Mouse (Mus musculus) activated CD4-positive, CD25-positive, alpha-beta regulatory T cell, adult 4 months (primary cell): ENCODE results near the gene Cd86. TPM values are rescaled to one million over a fixed set of nuclear protein-coding genes. Genes with fewer than 3 reads are reported as not detected.

Experiments used
- ATAC-seq: one replicate; pipeline ENCODE4 v1.8.0; 2017
- polyA plus RNA-seq, 2 experiments: library from polyadenylated mRNA; unstranded; fragments of 100-300 nt; shearing (Covaris generic); gene quantifications; one replicate each; pipeline ENCODE4 v1.2.1; 2017

Cd86 gene
- polyA plus RNA-seq, 2 experiments from 2014 or later = 45.6 to 47.4 TPM

- ATAC-seq = no peak
These were observed 69.0 kb downstream of the Cd86 start for GRCm38 (mm10) chr16:36596671-36597410.

- no peak for ATAC-seq
These were observed 76.0 kb downstream of the Cd86 start for GRCm38 (mm10) chr16:36589898-36590297.

DNA sequence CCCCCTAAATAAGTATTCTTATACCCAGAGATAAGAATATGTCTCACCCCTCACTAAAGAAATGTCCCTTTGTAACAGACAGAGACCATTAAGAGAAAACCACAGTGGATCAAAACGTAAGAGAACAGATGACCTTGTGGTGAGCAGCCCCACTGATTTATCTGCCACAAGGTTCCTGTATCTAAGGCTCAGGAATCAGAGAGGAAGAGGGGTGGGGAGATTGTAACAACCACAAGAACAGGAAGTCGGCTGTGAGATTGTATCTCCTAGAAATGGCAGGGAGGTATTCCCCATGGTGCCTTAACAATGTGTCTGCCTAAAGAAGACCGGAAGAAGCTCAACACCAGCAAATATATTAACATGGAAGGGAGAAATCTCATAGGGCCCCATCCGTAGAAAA lies 77.9 kb downstream of the Cd86 start:
- peak; percentile 98 for ATAC-seq

- no peak for ATAC-seq
These were observed 83.8 kb downstream of the Cd86 start for GRCm38 (mm10) chr16:36582073-36582472.

- no peak for ATAC-seq
These were observed 93.9 kb downstream of the Cd86 start for GRCm38 (mm10) chr16:36571942-36572341.

DNA sequence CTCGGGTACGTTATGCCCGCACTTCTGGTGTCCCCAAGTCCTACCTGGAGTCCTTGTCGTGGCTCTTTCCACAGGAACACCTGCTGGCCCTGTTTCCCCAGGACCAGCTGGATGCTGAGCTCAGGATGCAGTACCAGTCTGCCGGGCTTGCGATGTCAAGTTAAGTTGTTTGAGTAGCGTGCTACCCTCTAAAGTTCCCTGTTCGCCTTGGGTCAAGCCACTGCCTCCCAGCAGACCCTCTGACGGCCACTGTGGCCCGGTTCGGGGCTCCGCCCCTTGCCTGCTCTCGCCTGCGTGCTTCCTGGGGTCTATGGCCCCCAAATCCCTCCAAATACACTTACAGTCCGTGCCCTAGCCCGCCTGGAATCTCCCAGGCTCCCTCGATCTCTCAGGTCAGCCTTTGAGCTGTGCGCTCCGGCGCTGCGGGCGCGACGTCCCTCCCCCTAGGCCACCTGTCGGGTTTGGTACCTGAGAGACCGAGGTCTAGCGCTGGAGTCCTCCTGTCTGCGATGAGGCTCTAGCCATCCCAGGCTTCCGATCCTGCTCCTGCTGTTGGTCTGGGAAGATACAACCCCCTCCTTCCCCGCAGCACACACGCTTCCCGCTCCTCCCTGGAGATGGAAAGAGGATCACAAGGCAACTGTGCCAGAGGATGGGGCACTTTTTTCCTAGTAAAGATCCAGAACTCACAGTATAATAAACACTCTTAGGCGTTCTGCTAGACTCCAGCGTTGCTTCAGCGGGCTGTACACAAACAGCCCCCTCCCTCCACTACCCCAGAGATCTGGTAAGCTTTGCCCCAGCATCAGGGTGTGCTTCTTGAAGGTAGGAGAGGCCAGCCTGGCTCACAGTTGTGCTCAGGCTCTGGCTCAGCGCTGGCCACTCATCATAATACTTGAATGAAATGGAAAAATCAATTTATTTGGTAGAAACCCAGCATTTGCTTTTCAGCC lies 104.2 kb downstream of the Cd86 start, which contains the start of gene Casr:
TSS of gene Casr (minus strand) at position 756 of the 953 bp plus-strand sequence.
- no peak for ATAC-seq

DNA sequence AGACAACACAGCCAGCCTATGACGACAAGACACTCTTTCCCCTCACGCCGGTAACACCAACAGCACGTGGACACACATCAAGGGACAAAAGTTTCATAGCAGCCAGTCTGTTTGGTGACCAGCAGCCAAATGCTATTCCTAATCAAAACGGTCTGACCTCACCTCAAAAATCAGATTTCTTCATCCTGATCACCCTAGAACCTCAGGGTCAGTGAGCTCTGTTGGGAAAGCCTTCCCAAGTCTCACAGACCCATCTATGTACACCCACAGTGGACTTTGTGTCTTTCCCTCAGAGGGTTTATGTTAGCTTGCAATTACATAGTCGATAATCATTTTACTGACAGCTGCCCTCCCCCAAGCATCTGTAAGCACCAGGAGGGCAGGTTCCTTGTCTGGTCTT lies 106.3 kb downstream of the Cd86 start:
- ATAC-seq = no peak

GRCm38 (mm10) chr16:36555672-36556165 lies 110.2 kb downstream of the Cd86 start:
- ATAC-seq = no peak

Other genes with a start within 250 kb of the Cd86 start
- gene Stfa3, start 210.7 kb downstream of the Cd86 start, polyA plus RNA-seq = not detected
- gene Casr, start 103.9 kb downstream of the Cd86 start, polyA plus RNA-seq = not detected
- 1 to 10 TPM; 6.1 to 7.3 TPM for gene Ildr1, start 27.9 kb upstream of the Cd86 start, polyA plus RNA-seq
- 10 to 100 TPM; 20.4 to 57.5 TPM for gene Slc15a2, start 118.9 kb upstream of the Cd86 start, polyA plus RNA-seq
- 10 to 100 TPM; 12.1 to 22.1 TPM for gene Iqcb1, start 162.3 kb upstream of the Cd86 start, polyA plus RNA-seq
- gene Eaf2, start 208.9 kb upstream of the Cd86 start, polyA plus RNA-seq = 1 to 10 TPM; 1.4 to 2.5 TPM
- 10 to 100 TPM; 39.5 to 40.1 TPM for gene Golgb1, start 209.1 kb upstream of the Cd86 start, polyA plus RNA-seq